Mouse (Mus musculus) stomach, postnatal 0 days (tissue): ENCODE results near the gene Ptpn20.

Experiments used
- CTCF ChIP-seq: IDR thresholded peaks from 2 replicates; pipeline ENCODE4 v1.5.1; 2016; ENCODE audit warnings: antibody characterized with exemption, low read depth, mild to moderate bottlenecking, moderate library complexity
- EP300 ChIP-seq: optimal IDR thresholded peaks from 2 replicates; pipeline ENCODE3; 2016; ENCODE audit warnings: antibody characterized with exemption

DNA sequence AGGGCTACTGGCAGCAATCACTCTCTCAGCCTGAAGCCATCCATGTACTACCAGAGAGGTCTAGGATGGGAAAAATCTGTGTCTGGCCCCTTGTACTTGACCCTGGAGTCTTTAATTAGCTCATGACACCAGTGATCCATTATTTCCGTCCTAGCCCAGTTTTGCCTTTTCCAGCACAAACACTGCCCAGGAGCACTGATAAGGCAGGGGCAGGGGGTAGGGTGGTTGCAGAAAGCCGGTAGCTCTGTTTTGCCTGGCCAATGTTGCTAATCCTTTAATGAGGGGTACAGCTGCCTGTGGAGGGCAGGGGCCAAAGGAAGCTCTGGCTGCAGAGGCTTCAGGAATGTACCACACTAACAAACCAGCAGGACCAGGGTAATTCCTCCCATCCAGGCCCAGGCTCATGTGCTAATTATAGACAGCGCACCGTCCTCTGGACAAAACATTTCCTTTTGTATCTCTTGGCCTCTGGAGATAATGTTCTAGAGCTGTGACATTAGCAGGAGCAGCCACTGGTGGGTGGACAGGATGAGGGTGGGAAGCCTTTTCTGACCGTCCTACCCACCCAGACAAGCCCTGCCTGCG lies 98.5 kb downstream of the Ptpn20 start:
- TF ChIP-seq CTCF (no peak), EP300 (no peak)
